Mouse (Mus musculus) naive thymus-derived CD4-positive, alpha-beta T cell, adult 5 months (primary cell): ENCODE data around the gene Chrna10. TPM values are rescaled to one million over a fixed set of nuclear protein-coding genes. Genes with fewer than 3 reads are reported as not detected.

Source experiments
- polyA plus RNA-seq: library from polyadenylated mRNA; unstranded; fragments of 100-300 nt; shearing (Covaris generic); gene quantifications from one replicate; pipeline ENCODE4 v1.2.1, GENCODE M21; 2017

The Chrna10 gene
- polyA plus RNA-seq, result not detected

GRCm38 (mm10) chr7:102116579-102117331, at the start of gene Chrna10:
Chrna10 (minus strand) TSS chr7:102116828.

GRCm38 (mm10) chr7:102109171-102109570, 7.5 kb downstream of the Chrna10 start, which contains the start of gene Art5:
Art5 (minus strand) TSS chr7:102109489.

GRCm38 (mm10) chr7:102101487-102101886, 15.1 kb downstream of the Chrna10 start, which contains the start of gene Art1:
Art1 (plus strand) TSS chr7:102101743.

GRCm38 (mm10) chr7:102082816-102083215, 33.8 kb downstream of the Chrna10 start, which contains the start of gene Trpc2:
Trpc2 (plus strand) TSS chr7:102083116.

GRCm38 (mm10) chr7:102065046-102065891, 51.4 kb downstream of the Chrna10 start, which contains the start of the genes Rnf121, Xndc1 and Xntrpc:
Rnf121 (minus strand) TSS chr7:102065469.
Xndc1 (plus strand) TSS chr7:102065511.
Xntrpc (plus strand) TSS chr7:102065713.

Other genes starting within 250 kb of the Chrna10 start
- not detected for gene Folr1, start 246.0 kb downstream of the Chrna10 start, polyA plus RNA-seq
- gene Lamtor1, start 210.9 kb downstream of the Chrna10 start, polyA plus RNA-seq, result 92.3 TPM
- gene Tomt, start 210.5 kb downstream of the Chrna10 start, polyA plus RNA-seq, result 1.6 TPM
- gene Lrrc51, start 182.9 kb downstream of the Chrna10 start, polyA plus RNA-seq, result 1.1 TPM
- 197 TPM for gene Numa1, start 182.7 kb downstream of the Chrna10 start, polyA plus RNA-seq
- 2.8 TPM for gene Il18bp, start 98.1 kb downstream of the Chrna10 start, polyA plus RNA-seq
- gene Rnf121, start 51.4 kb downstream of the Chrna10 start, polyA plus RNA-seq, result 23.8 TPM
- gene Xndc1, start 51.3 kb downstream of the Chrna10 start, polyA plus RNA-seq, result 43.4 TPM
- gene Xntrpc, start 51.1 kb downstream of the Chrna10 start, polyA plus RNA-seq, result 1.5 TPM
- 0.45 TPM for gene Trpc2, start 33.7 kb downstream of the Chrna10 start, polyA plus RNA-seq
- gene Art1, start 15.1 kb downstream of the Chrna10 start, polyA plus RNA-seq, result not detected
- gene Art5, start 7.3 kb downstream of the Chrna10 start, polyA plus RNA-seq, result 0.27 TPM
- 110 TPM for gene Nup98, start 93.3 kb upstream of the Chrna10 start, polyA plus RNA-seq
- 34.5 TPM for gene Pgap2, start 93.4 kb upstream of the Chrna10 start, polyA plus RNA-seq
- gene Rhog, start 139.2 kb upstream of the Chrna10 start, polyA plus RNA-seq, result 432 TPM
- 194 TPM for gene Stim1, start 151.0 kb upstream of the Chrna10 start, polyA plus RNA-seq